In the genomic region with DNA sequence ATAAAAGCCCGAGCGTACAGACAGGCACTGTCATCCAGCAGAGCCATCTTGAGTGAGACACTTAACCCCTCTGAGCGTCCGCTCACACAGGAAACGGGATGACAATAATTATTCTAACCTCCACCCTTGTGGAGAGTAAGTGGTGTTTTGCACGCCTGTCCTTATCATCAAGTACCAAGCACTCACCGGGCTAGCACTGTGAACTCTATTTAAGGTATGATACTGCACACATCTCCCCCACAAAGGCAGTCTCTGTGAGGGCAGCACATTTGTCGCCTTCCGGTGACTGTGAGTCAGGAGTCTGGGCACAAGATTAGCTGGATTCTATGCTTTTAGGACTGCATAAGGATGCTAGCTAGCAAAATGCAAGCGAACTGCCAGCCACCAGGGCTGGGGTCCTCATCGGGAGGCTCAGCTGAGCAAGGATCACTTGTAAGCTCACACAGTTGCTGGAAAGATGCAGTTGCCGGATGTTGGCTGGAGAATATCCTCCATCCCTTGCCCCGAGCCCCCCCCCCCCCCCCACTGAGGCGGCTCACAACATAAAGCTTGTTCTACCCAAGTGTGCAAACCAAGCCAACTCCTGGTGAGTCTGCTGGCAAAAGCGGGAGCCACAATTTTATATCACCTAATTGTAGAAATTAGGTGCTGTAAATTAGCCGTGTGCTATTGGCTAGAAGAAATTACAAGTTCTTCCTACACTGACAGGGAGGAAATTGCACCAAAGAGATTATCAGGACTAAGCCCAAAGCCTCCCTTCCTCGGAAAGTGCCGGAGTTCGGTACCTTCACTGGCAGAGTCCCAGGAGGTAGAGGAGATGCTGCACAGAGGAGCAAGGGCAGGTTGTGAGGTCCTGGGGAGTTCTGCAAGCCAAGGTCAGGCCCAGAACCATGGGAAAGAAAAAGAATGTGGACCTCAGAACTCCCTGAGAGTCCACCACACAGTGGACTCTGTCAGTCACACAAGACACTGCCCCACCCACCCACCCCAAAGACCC, we compare ENCODE assay signal across 12 mouse cellular contexts. TPM values are rescaled to one million over a fixed set of nuclear protein-coding genes. Genes with fewer than 3 reads are reported as not detected.
A peak's percentile ranks its signal among the peaks of the same experiment; 100 is the strongest.
DNase-seq lines count a peak whose midpoint lies in the region; ATAC-seq and TF ChIP-seq lines count a peak whose summit lies in the region.
"Had no signal": no experiment of that assay in that cellular context is flagged by ENCODE, and none has a peak within 500 bp of the region (broad histone marks: within the 10 kb centered on the region; RNA-seq: fewer than 3 reads in every experiment).

No protein-coding gene starts in this region.

- TF ChIP-seq CTCF in lung, postnatal 0 days (IDR thresholded peaks at IDR 0.05): no peak
- TF ChIP-seq CTCF in forebrain, postnatal 0 days (IDR thresholded peaks at IDR 0.05; ENCODE audit: low read depth): no peak

- no peaks in the 10 kb centered on the region for H3K36me3 ChIP-seq in heart, embryonic 14.5 days (ENCODE audit: control insufficient read depth, insufficient read depth, low read length)
- no peaks in the 10 kb centered on the region for H3K36me3 ChIP-seq in lung, postnatal 0 days (ENCODE audit: insufficient read depth, low read length)
- H3K36me3 ChIP-seq in forebrain, postnatal 0 days (ENCODE audit: insufficient read depth): peaks cover 4% of the 10 kb centered on the region; the same call in 1 of the 2 replicates
- H3K36me3 ChIP-seq in neural tube, embryonic 13.5 days: 0 out of 2 replicates have a peak, but pooled peaks cover 7% of the 10 kb centered on the region
- H3K36me3 ChIP-seq: limb, embryonic 13.5 days had no signal

- 34% methylated on average over 19 of the region's 19 CpGs for WGBS in heart, embryonic 14.5 days
- 20% methylated on average over 18 of the region's 19 CpGs for WGBS in lung, postnatal 0 days
- WGBS in forebrain, postnatal 0 days: 40% methylated on average over 19 of the region's 19 CpGs
- WGBS in neural tube, embryonic 13.5 days: 42% methylated on average over 19 of the region's 19 CpGs

- peak overlapping the region; percentile 45 for H3K4me2 ChIP-seq in heart, embryonic 14.5 days (ENCODE audit: low read length)
- 0 out of 2 replicates have a peak overlapping the region, but pooled peaks have one; percentile 17 for H3K4me2 ChIP-seq in lung, postnatal 0 days (replicated peaks; ENCODE audit: low read depth, low read length)
- peak overlapping the region; percentile 13; the same call in 1 of the 2 replicates for H3K4me2 ChIP-seq in forebrain, postnatal 0 days (ENCODE audit: low read depth)
- H3K4me2 ChIP-seq in neural tube, embryonic 13.5 days: peak overlapping the region; percentile 39
- H3K4me2 ChIP-seq: limb, embryonic 13.5 days had no signal

- DNase-seq in heart, postnatal 14 days: no peak
- DNase-seq in lung, postnatal 0 days (ENCODE audit: low spot score): no peak
- no peak for DNase-seq in lung, postnatal 36 days
- no peak for DNase-seq in forebrain, postnatal 0 days
- DNase-seq in MN1 (ENCODE audit: low spot score): no peak
- DNase-seq: kidney, postnatal 25 days; right cerebral cortex, postnatal 4 days; thymus, postnatal 36 days had no signal

- intact Hi-C loops in heart, postnatal 14 days (cut with DNase I): no loop called here

- no peaks in the 10 kb centered on the region for H3K27me3 ChIP-seq in heart, embryonic 14.5 days (ENCODE audit: control insufficient read depth, insufficient read depth, low read length)
- no peaks in the 10 kb centered on the region for H3K27me3 ChIP-seq in lung, postnatal 0 days (replicated peaks; ENCODE audit: insufficient read depth, low read length)
- no peaks in the 10 kb centered on the region for H3K27me3 ChIP-seq in forebrain, postnatal 0 days (ENCODE audit: insufficient read depth, low read length)
- H3K27me3 ChIP-seq in neural tube, embryonic 13.5 days: no peaks in the 10 kb centered on the region

- no peak for ATAC-seq in heart, embryonic 14.5 days (ENCODE audit: insufficient number of reproducible peaks, insufficient read depth, low FRiP score, low read depth)
- ATAC-seq in lung, postnatal 0 days: no peak; the same call in 1 of the 2 replicates
- peak; percentile 15; the same call in 1 of the 2 replicates for ATAC-seq in forebrain, postnatal 0 days
- 0 out of 2 replicates have a peak, but pooled peaks have one; percentile 7 for ATAC-seq in neural tube, embryonic 13.5 days (ENCODE audit: low read depth)
- no peak for ATAC-seq in activated CD4-positive, CD25-positive, alpha-beta regulatory T cell, adult 4 months

- no peak for TF ChIP-seq EP300 in lung, postnatal 0 days (IDR thresholded peaks at IDR 0.05)

- no peaks in the 10 kb centered on the region for H3K9me3 ChIP-seq in heart, embryonic 14.5 days (ENCODE audit: control insufficient read depth, low read length)
- no peaks in the 10 kb centered on the region for H3K9me3 ChIP-seq in lung, postnatal 0 days (ENCODE audit: low read length)
- H3K9me3 ChIP-seq in forebrain, postnatal 0 days (ENCODE audit: low read length): no peaks in the 10 kb centered on the region
- H3K9me3 ChIP-seq in neural tube, embryonic 13.5 days: no peaks in the 10 kb centered on the region
- H3K9me3 ChIP-seq: limb, embryonic 13.5 days had no signal

- no peak overlapping the region for H3K27ac ChIP-seq in heart, embryonic 14.5 days (replicated peaks in 1 of 2; ENCODE audit: control insufficient read depth in 1 of 2, insufficient read depth in 1 of 2, low read depth in 2 of 2, low read length in 2 of 2)
- no peak overlapping the region for H3K27ac ChIP-seq in lung, postnatal 0 days (ENCODE audit: low read length)
- H3K27ac ChIP-seq in forebrain, postnatal 0 days (ENCODE audit: low read depth, low read length): no peak overlapping the region
- H3K27ac ChIP-seq in neural tube, embryonic 13.5 days (replicated peaks): peak overlapping the region; percentile 29; the same call in 1 of the 2 replicates
- H3K27ac ChIP-seq: limb, embryonic 13.5 days had no signal

- H3K4me3 ChIP-seq in heart, embryonic 14.5 days (ENCODE audit: control insufficient read depth in 1 of 2, insufficient read depth in 1 of 2, low read depth in 1 of 2, low read length in 2 of 2): no peak overlapping the region
- no peak overlapping the region for H3K4me3 ChIP-seq in lung, postnatal 0 days (ENCODE audit: low read depth, low read length)
- H3K4me3 ChIP-seq in forebrain, postnatal 0 days (ENCODE audit: low read depth, low read length): no peak overlapping the region
- H3K4me3 ChIP-seq in neural tube, embryonic 13.5 days: no peak overlapping the region
- H3K4me3 ChIP-seq: limb, embryonic 13.5 days had no signal

- H3K4me1 ChIP-seq in heart, embryonic 14.5 days (ENCODE audit: control insufficient read depth in 2 of 2, insufficient read depth in 2 of 2, low read length in 2 of 2): peaks cover 5 to 8% of the 10 kb centered on the region in 2 experiments
- H3K4me1 ChIP-seq in lung, postnatal 0 days (ENCODE audit: insufficient read depth, low read depth, low read length): no peaks in the 10 kb centered on the region
- peaks cover 12% of the 10 kb centered on the region for H3K4me1 ChIP-seq in forebrain, postnatal 0 days (ENCODE audit: insufficient read depth)
- H3K4me1 ChIP-seq in neural tube, embryonic 13.5 days (replicated peaks): peaks cover 30% of the 10 kb centered on the region

- H3K9ac ChIP-seq in heart, embryonic 14.5 days (ENCODE audit: low read length): no peak overlapping the region
- no peak overlapping the region for H3K9ac ChIP-seq in lung, postnatal 0 days (replicated peaks; ENCODE audit: low read depth)
- H3K9ac ChIP-seq in forebrain, postnatal 0 days: peak overlapping the region; percentile 31; the same call in 1 of the 2 replicates
- H3K9ac ChIP-seq in neural tube, embryonic 13.5 days: peak overlapping the region; percentile 55; the same call in 1 of the 2 replicates
- H3K9ac ChIP-seq: limb, embryonic 13.5 days had no signal

RNA-seq across cellular contexts. Expression of a gene that starts 14.2 kb away (rescaled TPM):
- polyA plus RNA-seq in heart, embryonic 14.5 days (2014; fragmentation: Nextera tagmentation; extraction: Ambion mirVana): 3.3 and 3.4 TPM in 2 replicates
- total RNA-seq in heart, postnatal 14 days (2021): 1 to 10 TPM; 4.5 to 5.1 TPM
- polyA plus RNA-seq in lung, postnatal 0 days (2015; fragmentation: Nextera tagmentation; extraction: Ambion mirVana): 3.0 and 3.1 TPM in 2 replicates
- 98.4 and 102 TPM in 2 replicates for total RNA-seq in forebrain, postnatal 0 days (2014; rRNA removed)
- 40.0 and 49.8 TPM in 2 replicates for polyA plus RNA-seq in forebrain, postnatal 0 days (2015; fragmentation: Nextera tagmentation; extraction: Ambion mirVana)
- 13.8 and 14.7 TPM in 2 replicates for polyA plus RNA-seq in neural tube, embryonic 13.5 days (2015; fragmentation: Nextera tagmentation; extraction: Ambion mirVana)
- polyA plus RNA-seq in activated CD4-positive, CD25-positive, alpha-beta regulatory T cell, adult 4 months (2017; shearing (Covaris generic)): not detected

Comparison
In these comparisons a context has a peak if more than half of its experiments do, and no peak if none do; other contexts are left out.
1. ATAC-seq: peak in forebrain, postnatal 0 days (single experiment) and neural tube, embryonic 13.5 days (single experiment); none in heart, embryonic 14.5 days (single experiment), lung, postnatal 0 days (single experiment) and activated CD4-positive, CD25-positive, alpha-beta regulatory T cell, adult 4 months (single experiment).
2. H3K9ac ChIP-seq: peak in forebrain, postnatal 0 days (single experiment) and neural tube, embryonic 13.5 days (single experiment); none in heart, embryonic 14.5 days (single experiment) and lung, postnatal 0 days (single experiment).
3. Peak in every context shown above with its lines, with median percentiles within 50 percentile points of each other: H3K4me2 ChIP-seq.